Mouse (Mus musculus) CH12.LX (cell line): ENCODE measurements around the gene Ano1.

Experiments
- CTCF ChIP-seq, 2 experiments: IDR thresholded peaks in 1 of 2; conservative IDR thresholded peaks in 1 of 2; 2 replicates each; pipeline ENCODE4 v1.5.1; 2011 to 2012; ENCODE audit warnings: low read depth in 2 of 2, low read length in 2 of 2, improper control_type of control experiment in 1 of 2, inconsistent platforms in 1 of 2, mild to moderate bottlenecking in 1 of 2, moderate library complexity in 1 of 2
- ZC3H11A ChIP-seq: IDR thresholded peaks from 2 replicates; pipeline ENCODE4 v1.6.1; 2012; ENCODE audit warnings: low read depth, mild to moderate bottlenecking, inconsistent platforms, low read length, improper control_type of control experiment
- ZMIZ1 ChIP-seq: IDR thresholded peaks from 2 replicates; pipeline ENCODE4 v1.6.1; 2012; ENCODE audit warnings: low read depth, mild to moderate bottlenecking, inconsistent platforms, low read length, improper control_type of control experiment

GRCm38 (mm10) chr7:144572234-144572633 is 179.5 kb downstream of the Ano1 start:
- TF ChIP-seq ZC3H11A (no peak), ZMIZ1 (no peak), CTCF (conservative IDR thresholded peaks at IDR 0.05 in 1 of 2, IDR thresholded peaks at IDR 0.05 in 1 of 2; ENCODE audit: low read depth in 2 of 2, low read length in 2 of 2) (no peak)
